Mouse (Mus musculus): ENCODE results near the gene Apobec1. TPM values are rescaled to one million over a fixed set of nuclear protein-coding genes. Genes with fewer than 3 reads are reported as not detected.

Gene Apobec1
- polyA plus RNA-seq, 1 experiment from 2014 or later = 3.3 TPM

DNA sequence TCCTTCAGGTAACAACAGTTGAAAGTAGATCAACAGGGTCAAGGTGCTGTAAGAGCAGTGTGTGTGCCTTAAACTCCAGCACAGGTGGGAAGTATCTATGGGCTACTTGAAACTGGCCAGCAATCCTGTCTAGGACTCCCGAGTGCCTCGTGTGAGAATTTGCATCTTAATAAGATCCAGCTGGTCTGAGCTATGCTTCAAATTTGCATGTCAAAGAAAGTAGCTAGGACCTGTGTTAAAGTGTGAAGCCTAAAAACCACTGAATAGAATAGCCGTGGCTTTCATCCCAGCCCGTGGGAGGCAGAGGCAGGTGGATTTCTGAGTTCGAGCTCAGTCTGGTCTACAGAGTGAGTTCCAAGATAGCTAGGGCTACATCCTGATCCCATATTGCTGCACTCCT lies 22.2 kb upstream of the Apobec1 start:
- H3K36me3 ChIP-seq = no peaks in the 10 kb centered on the region
- no peak overlapping the region for H3K4me3 ChIP-seq
- peaks cover 8% of the 10 kb centered on the region; the same call in 1 of the 2 replicates for H3K27me3 ChIP-seq
- no peak overlapping the region for H3K4me2 ChIP-seq
- no peaks in the 10 kb centered on the region for H3K4me1 ChIP-seq (replicated peaks)
- no peak overlapping the region for H3K9ac ChIP-seq
- WGBS = 50% methylated on average over 5 of the region's 5 CpGs
- ATAC-seq (replicated peaks; ENCODE audit: insufficient number of reproducible peaks, insufficient read depth, low FRiP score, low read depth) = no peak
- H3K27ac ChIP-seq = no peak overlapping the region
- no peaks in the 10 kb centered on the region for H3K9me3 ChIP-seq (replicated peaks)

DNA sequence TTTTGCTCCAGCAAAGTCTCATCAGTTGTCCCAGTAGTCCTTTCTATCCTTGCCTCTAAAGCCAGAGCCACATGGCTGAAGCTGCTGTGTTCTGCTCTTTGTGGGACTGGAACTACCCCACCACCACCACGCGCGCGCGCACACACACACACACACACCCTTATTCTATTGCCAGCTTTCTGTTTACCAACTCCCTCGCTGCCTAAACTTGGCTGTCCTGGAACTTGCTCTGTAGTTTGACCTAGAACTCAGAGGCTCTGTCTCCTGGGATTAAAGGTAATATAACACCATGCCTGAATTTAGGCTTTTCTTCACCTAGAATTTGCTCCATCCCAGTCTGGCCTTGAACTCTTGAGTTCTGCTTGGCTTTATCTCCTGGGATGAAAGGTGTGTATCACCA lies 18.8 kb upstream of the Apobec1 start:
- H3K4me1 ChIP-seq (replicated peaks) = no peaks in the 10 kb centered on the region

GRCm38 (mm10) chr6:122616022-122616421 lies 13.8 kb upstream of the Apobec1 start:
- Histone ChIP-seq H3K27me3 (no peaks in the 10 kb centered on the region), H3K4me1 (replicated peaks) (no peaks in the 10 kb centered on the region), H3K4me2 (no peak overlapping the region), H3K9ac (no peak overlapping the region), H3K4me3 (no peak overlapping the region), H3K9me3 (replicated peaks) (no peaks in the 10 kb centered on the region), H3K36me3 (no peaks in the 10 kb centered on the region), H3K27ac (no peak overlapping the region)
- no peak for ATAC-seq (replicated peaks; ENCODE audit: insufficient number of reproducible peaks, insufficient read depth, low FRiP score, low read depth)
- 67% methylated on average over 3 of the region's 3 CpGs for WGBS

More for the DNA sequence above, 18.8 kb upstream of the Apobec1 start:
- no peak overlapping the region for H3K9ac ChIP-seq
- no peaks in the 10 kb centered on the region for H3K36me3 ChIP-seq
- WGBS = 93% methylated on average over 6 of the region's 6 CpGs
- no peak for ATAC-seq (replicated peaks; ENCODE audit: insufficient number of reproducible peaks, insufficient read depth, low FRiP score, low read depth)
- no peak overlapping the region for H3K4me2 ChIP-seq
- H3K9me3 ChIP-seq (replicated peaks) = no peaks in the 10 kb centered on the region
- no peaks in the 10 kb centered on the region for H3K27me3 ChIP-seq
- H3K4me3 ChIP-seq = no peak overlapping the region
- H3K27ac ChIP-seq = no peak overlapping the region

DNA sequence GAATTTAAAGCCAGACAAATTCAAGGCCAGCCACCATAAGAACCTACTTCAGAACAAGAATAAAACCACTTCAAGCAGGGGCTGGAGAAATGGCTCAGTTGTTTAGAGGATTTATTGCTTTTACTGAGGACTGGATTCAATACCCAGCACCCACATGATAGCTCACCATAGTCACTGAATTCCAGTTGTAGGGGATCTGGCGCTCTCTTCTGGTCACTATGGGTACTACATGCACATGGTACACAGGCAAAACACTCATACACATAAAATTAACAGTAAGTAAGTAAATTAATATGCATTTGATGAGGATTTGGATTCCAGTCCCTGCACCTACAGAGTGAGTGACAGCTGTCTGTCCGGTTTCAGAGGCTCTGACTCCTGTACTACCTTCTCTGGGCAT lies 11.8 kb upstream of the Apobec1 start:
- Histone ChIP-seq H3K27ac (no peak overlapping the region), H3K9ac (no peak overlapping the region), H3K4me2 (no peak overlapping the region), H3K36me3 (no peaks in the 10 kb centered on the region), H3K4me3 (no peak overlapping the region), H3K9me3 (replicated peaks) (no peaks in the 10 kb centered on the region), H3K27me3 (no peaks in the 10 kb centered on the region), H3K4me1 (replicated peaks) (peaks cover 6% of the 10 kb centered on the region; the same call in 1 of the 2 replicates)
- WGBS = 60% methylated on average over 2 of the region's 2 CpGs
- no peak for ATAC-seq (replicated peaks; ENCODE audit: insufficient number of reproducible peaks, insufficient read depth, low FRiP score, low read depth)

DNA sequence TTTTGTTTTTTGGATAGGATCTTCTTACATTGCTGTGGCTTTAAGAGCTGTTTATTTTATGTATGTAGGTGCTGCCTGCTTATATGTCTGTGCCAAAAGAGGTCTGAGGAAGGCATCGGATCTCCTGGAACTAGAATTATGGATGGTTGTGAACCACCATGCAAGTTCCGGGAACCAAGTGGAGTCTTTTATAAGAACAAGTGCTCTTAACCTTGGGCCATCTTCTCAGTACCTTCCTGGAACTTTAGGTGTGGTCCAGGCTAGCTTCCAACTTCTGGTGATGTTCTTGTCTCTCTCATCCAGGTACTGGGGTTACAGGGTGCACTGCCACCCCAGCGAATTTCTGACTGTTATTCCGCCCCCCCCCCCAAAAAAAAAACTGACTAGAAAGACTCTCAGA lies 10.2 kb upstream of the Apobec1 start:
- no peaks in the 10 kb centered on the region for H3K9me3 ChIP-seq (replicated peaks)
- peaks cover 6% of the 10 kb centered on the region; the same call in 1 of the 2 replicates for H3K4me1 ChIP-seq (replicated peaks)
- no peak overlapping the region for H3K9ac ChIP-seq
- H3K4me2 ChIP-seq = no peak overlapping the region
- no peaks in the 10 kb centered on the region for H3K36me3 ChIP-seq
- ATAC-seq (replicated peaks; ENCODE audit: insufficient number of reproducible peaks, insufficient read depth, low FRiP score, low read depth) = no peak
- WGBS = 81% methylated on average over 4 of the region's 4 CpGs
- H3K27me3 ChIP-seq = no peaks in the 10 kb centered on the region
- H3K27ac ChIP-seq = no peak overlapping the region
- no peak overlapping the region for H3K4me3 ChIP-seq

DNA sequence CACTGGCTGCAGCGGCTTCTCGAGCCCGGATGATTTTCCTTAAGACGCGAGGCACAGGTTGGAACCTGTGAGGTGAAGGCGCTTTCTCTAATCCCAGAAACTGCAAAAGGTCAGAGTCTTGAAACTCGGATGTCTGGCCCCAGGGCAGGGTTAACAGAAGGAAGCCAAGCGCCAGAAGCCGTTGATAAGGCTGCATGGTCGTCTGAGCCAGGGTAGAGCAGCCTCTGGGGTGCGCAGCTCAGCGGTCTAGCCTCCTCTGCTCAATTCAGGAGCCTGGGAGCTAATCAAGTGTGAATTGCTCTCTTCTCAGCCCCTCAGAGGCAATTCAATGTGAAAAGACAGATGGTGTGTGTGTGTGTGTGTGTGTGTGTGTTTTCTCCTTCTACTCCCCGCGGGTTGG lies 7.5 kb upstream of the Apobec1 start, which contains the start of gene Gdf3:
TSS of gene Gdf3 (minus strand) at position 317 of the 400 bp plus-strand sequence.
- no peaks in the 10 kb centered on the region for H3K27me3 ChIP-seq
- no peak for ATAC-seq (replicated peaks; ENCODE audit: insufficient number of reproducible peaks, insufficient read depth, low FRiP score, low read depth)
- WGBS = 26% methylated on average over 14 of the region's 14 CpGs
- no peak within 1 kb of the TSS for H3K9ac ChIP-seq
- H3K27ac ChIP-seq = no peak within 1 kb of the TSS
- H3K4me1 ChIP-seq (replicated peaks) = peaks cover 6% of the 10 kb centered on the region; the same call in 1 of the 2 replicates
- no peak within 1 kb of the TSS for H3K4me3 ChIP-seq
- no peaks in the 10 kb centered on the region for H3K9me3 ChIP-seq (replicated peaks)
- H3K36me3 ChIP-seq = no peaks in the 10 kb centered on the region
- no peak within 1 kb of the TSS; the same call in 1 of the 2 replicates for H3K4me2 ChIP-seq

DNA sequence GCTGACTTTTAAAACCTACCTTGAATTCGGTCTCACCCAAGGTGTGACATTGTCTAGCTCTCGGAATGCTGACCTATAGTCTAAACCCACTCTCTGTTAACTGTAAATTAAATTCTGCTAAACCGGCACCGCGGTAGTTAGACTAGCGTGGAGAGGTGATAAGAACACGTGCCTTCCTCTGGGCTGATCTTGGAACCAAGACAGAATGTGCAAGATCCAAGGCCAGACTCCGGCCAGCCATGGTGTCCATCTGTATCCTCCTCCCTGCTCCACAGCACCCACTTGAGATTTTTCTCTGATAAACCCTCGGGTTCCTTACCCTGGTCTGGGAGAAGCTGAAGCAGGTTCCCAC lies 7.1 kb upstream of the Apobec1 start:
- no peak overlapping the region for H3K9ac ChIP-seq
- no peak for ATAC-seq (replicated peaks; ENCODE audit: insufficient number of reproducible peaks, insufficient read depth, low FRiP score, low read depth)
- no peak overlapping the region for H3K4me3 ChIP-seq
- no peak overlapping the region for H3K27ac ChIP-seq
- peaks cover 6% of the 10 kb centered on the region; the same call in 1 of the 2 replicates for H3K4me1 ChIP-seq (replicated peaks)
- H3K27me3 ChIP-seq = no peaks in the 10 kb centered on the region
- H3K4me2 ChIP-seq = no peak overlapping the region; the same call in 1 of the 2 replicates
- H3K9me3 ChIP-seq (replicated peaks) = no peaks in the 10 kb centered on the region
- WGBS = 24% methylated on average over 9 of the region's 9 CpGs
- H3K36me3 ChIP-seq = no peaks in the 10 kb centered on the region

DNA sequence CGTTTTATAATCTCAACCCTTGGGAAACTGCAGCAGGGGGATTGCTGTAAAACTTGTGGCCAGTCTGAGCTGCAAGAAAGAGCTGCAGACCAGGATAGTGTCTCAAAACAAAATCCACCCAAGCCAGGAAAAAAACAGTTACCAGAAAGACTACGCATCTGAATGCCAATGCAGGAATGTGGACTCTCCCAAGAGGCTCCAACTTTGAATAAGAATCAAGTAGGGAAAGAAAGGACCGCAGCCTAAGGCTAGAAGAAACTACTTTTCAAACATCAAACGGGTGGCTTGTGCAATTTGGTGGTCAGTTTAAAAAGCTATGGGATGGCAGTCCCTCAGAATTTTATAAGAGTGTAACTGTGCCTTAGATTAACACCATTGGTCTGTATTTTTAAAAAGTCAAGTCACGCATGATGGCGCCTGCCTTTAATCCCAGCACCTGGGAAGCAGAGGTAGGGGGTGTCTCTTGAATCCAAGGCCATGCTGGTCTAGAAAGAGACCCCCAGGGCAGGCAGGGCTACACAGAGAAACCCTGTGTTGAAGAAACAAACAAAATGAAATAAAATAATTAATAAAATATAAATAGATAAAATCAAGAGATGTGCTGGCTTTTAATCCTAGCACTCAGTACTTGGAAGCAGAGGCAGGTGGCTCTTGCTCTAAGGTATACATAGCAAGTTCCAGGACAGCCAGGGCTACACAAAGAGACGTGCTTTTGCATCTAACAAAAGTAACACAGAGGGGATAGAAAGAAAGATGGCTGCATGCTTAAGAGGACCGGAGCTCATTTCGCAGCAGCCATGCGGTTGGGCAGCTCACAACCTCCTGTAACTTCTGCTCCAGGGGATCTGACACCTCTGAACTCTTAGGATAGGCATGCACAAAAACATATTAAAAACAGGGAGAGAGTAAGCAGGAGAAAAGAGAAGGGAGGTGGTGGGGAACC lies 6.5 kb upstream of the Apobec1 start:
- Histone ChIP-seq H3K27ac (no peak overlapping the region), H3K4me2 (no peak overlapping the region), H3K4me1 (replicated peaks) (peaks cover 6% of the 10 kb centered on the region; the same call in 1 of the 2 replicates), H3K4me3 (no peak overlapping the region), H3K36me3 (no peaks in the 10 kb centered on the region), H3K9ac (no peak overlapping the region), H3K27me3 (no peaks in the 10 kb centered on the region), H3K9me3 (replicated peaks) (no peaks in the 10 kb centered on the region)
- WGBS = 77% methylated on average over 10 of the region's 10 CpGs
- ATAC-seq (replicated peaks; ENCODE audit: insufficient number of reproducible peaks, insufficient read depth, low FRiP score, low read depth) = no peak

- H3K9ac ChIP-seq = no peak overlapping the region
- WGBS = 88% methylated on average over 12 of the region's 12 CpGs
These were observed 5.5 kb upstream of the Apobec1 start for GRCm38 (mm10) chr6:122607700-122608099.

GRCm38 (mm10) chr6:122606661-122607060 lies 4.4 kb upstream of the Apobec1 start:
- no peaks in the 10 kb centered on the region for H3K27me3 ChIP-seq
- peaks cover 6% of the 10 kb centered on the region for H3K4me1 ChIP-seq (replicated peaks)
- H3K36me3 ChIP-seq = no peaks in the 10 kb centered on the region
- WGBS = 88% methylated on average over 11 of the region's 11 CpGs
- ATAC-seq (replicated peaks; ENCODE audit: insufficient number of reproducible peaks, insufficient read depth, low FRiP score, low read depth) = no peak
- H3K9me3 ChIP-seq (replicated peaks) = no peaks in the 10 kb centered on the region
- H3K9ac ChIP-seq = no peak overlapping the region
- no peak overlapping the region for H3K4me2 ChIP-seq
- H3K4me3 ChIP-seq = no peak overlapping the region
- H3K27ac ChIP-seq = no peak overlapping the region

More at GRCm38 (mm10) chr6:122607700-122608099, 5.5 kb upstream of the Apobec1 start:
- Histone ChIP-seq H3K4me1 (replicated peaks) (peaks cover 6% of the 10 kb centered on the region; the same call in 1 of the 2 replicates), H3K9me3 (replicated peaks) (no peaks in the 10 kb centered on the region), H3K27ac (no peak overlapping the region), H3K36me3 (no peaks in the 10 kb centered on the region), H3K4me3 (no peak overlapping the region), H3K4me2 (no peak overlapping the region), H3K27me3 (no peaks in the 10 kb centered on the region)
- no peak for ATAC-seq (replicated peaks; ENCODE audit: insufficient number of reproducible peaks, insufficient read depth, low FRiP score, low read depth)

DNA sequence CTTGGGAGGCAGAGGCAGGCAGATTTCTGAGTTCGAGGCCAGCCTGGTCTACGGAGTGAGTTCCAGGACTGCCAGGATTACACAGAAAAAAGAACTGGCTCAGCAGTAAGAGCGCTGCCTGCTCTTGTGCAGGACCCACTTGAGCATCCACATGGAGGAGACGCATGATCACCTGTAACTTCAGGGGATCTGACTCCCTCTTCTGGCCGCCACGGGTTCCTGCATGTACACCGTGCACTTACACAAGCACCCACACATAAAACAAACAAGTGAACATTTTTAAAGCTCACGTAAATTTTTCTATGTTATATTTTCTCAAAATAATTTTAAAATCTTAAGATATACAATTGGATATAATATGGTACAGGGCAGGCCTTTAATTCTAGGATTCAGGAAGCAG lies 3.2 kb upstream of the Apobec1 start:
- WGBS = 82% methylated on average over 8 of the region's 8 CpGs
- H3K4me3 ChIP-seq = no peak overlapping the region

DNA sequence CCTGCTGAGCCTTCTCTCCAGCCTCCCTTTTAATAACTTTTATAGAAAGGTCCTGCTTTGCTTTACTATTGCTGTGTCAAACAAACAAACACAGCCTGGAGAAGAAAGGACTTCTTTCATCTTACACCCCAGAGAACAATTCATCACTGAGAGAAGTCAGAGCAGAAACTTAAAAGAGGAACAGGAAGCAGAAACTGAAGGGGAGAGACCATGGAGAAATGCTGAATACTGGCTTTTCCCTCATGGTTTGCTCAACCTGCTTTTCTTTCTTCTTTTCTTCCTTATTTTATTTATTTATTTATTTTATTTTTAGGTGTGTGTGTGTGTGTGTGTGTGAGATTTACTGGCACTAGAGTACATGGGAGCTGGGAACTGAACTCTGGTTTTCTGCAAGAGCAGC lies 2.0 kb upstream of the Apobec1 start:
- no peak overlapping the region for H3K9ac ChIP-seq
- H3K36me3 ChIP-seq = no peaks in the 10 kb centered on the region
- no peak overlapping the region for H3K4me2 ChIP-seq
- no peak overlapping the region for H3K27ac ChIP-seq
- no peaks in the 10 kb centered on the region for H3K9me3 ChIP-seq (replicated peaks)
- peaks cover under 1% of the 10 kb centered on the region; the same call in 1 of the 2 replicates for H3K4me1 ChIP-seq (replicated peaks)
- H3K27me3 ChIP-seq = no peaks in the 10 kb centered on the region
- no peak for ATAC-seq (replicated peaks; ENCODE audit: insufficient number of reproducible peaks, insufficient read depth, low FRiP score, low read depth)
- H3K4me3 ChIP-seq = no peak overlapping the region

More for the DNA sequence above, 3.2 kb upstream of the Apobec1 start:
- Histone ChIP-seq H3K4me1 (replicated peaks) (peaks cover 6% of the 10 kb centered on the region), H3K4me2 (no peak overlapping the region), H3K27ac (no peak overlapping the region), H3K36me3 (no peaks in the 10 kb centered on the region), H3K9me3 (replicated peaks) (no peaks in the 10 kb centered on the region), H3K27me3 (no peaks in the 10 kb centered on the region), H3K9ac (no peak overlapping the region)
- no peak for ATAC-seq (replicated peaks; ENCODE audit: insufficient number of reproducible peaks, insufficient read depth, low FRiP score, low read depth)
